Mouse (Mus musculus) 3134 (cell line): ENCODE data around the gene Tfap4.
"Not testable (repeated sequence)": the region's sequence is repeated elsewhere in the genome, so short reads cannot be mapped to it uniquely, and the experiment has no call there.

Source experiments
- DNase-seq: peaks from one replicate; pipeline ENCODE4 v3.0.0-alpha.2; 2011; ENCODE audit warnings: low spot score; ENCODE audit not compliant: insufficient read length; ENCODE audit errors: extremely low read depth

Gene Tfap4

GRCm38 (mm10) chr16:4557085-4557484 is 2.6 kb downstream of the Tfap4 start:
- DNase-seq, result no peak

GRCm38 (mm10) chr16:4555555-4555954 is 4.1 kb downstream of the Tfap4 start:
- DNase-seq, result no peak

GRCm38 (mm10) chr16:4552829-4553550 is 6.7 kb downstream of the Tfap4 start:
- peak; percentile 84 for DNase-seq

- DNase-seq, result no peak
Measured at GRCm38 (mm10) chr16:4551885-4552284, 7.8 kb downstream of the Tfap4 start.

- DNase-seq, result peak; percentile 56
Measured at GRCm38 (mm10) chr16:4551056-4551455, 8.6 kb downstream of the Tfap4 start.

- no peak for DNase-seq
Measured at GRCm38 (mm10) chr16:4548953-4549688, 10.5 kb downstream of the Tfap4 start.

GRCm38 (mm10) chr16:4547611-4548010 is 12.0 kb downstream of the Tfap4 start:
- no peak for DNase-seq

- no peak for DNase-seq
Measured at GRCm38 (mm10) chr16:4546838-4547237, 12.8 kb downstream of the Tfap4 start.

- DNase-seq, result no peak
Measured at GRCm38 (mm10) chr16:4544845-4545244, 14.8 kb downstream of the Tfap4 start.

GRCm38 (mm10) chr16:4543266-4543665 is 16.4 kb downstream of the Tfap4 start:
- no peak for DNase-seq

- no peak for DNase-seq
Measured at GRCm38 (mm10) chr16:4542236-4542774, 17.3 kb downstream of the Tfap4 start.

GRCm38 (mm10) chr16:4541501-4542198 is 18.0 kb downstream of the Tfap4 start, which contains the start of gene Srl:
Srl (minus strand) TSS chr16:4541816.
- peak; percentile 99 for DNase-seq

- no peak for DNase-seq
Measured at GRCm38 (mm10) chr16:4541033-4541432, 18.6 kb downstream of the Tfap4 start.

GRCm38 (mm10) chr16:4540064-4540775 is 19.4 kb downstream of the Tfap4 start:
- DNase-seq, result no peak

- DNase-seq, result peak; percentile 87
Measured at GRCm38 (mm10) chr16:4539521-4539920, 20.1 kb downstream of the Tfap4 start.

GRCm38 (mm10) chr16:4537616-4538358 is 21.9 kb downstream of the Tfap4 start:
- no peak for DNase-seq

- DNase-seq, result not testable (repeated sequence)
Measured at GRCm38 (mm10) chr16:4527373-4527772, 32.3 kb downstream of the Tfap4 start.

GRCm38 (mm10) chr16:4523313-4524004 is 36.2 kb downstream of the Tfap4 start:
- DNase-seq, result no peak

GRCm38 (mm10) chr16:4522879-4523278 is 36.8 kb downstream of the Tfap4 start:
- DNase-seq, result no peak
